Mouse (Mus musculus) adrenal gland, postnatal 36 days (tissue): Measurements from ENCODE around the gene Gpr155. TPM values are rescaled to one million over a fixed set of nuclear protein-coding genes. Genes with fewer than 3 reads are reported as not detected.

Experiments
- DNase-seq, 2 experiments: peaks; one replicate each; pipeline ENCODE4 v3.0.0; 2021; ENCODE audit warnings: mixed read lengths in 1 of 2
- total RNA-seq, 2 experiments: library from RNA; stranded (reverse); gene quantifications; 2 replicates each; pipeline ENCODE4 v1.2.3; 2021

Gpr155 gene
- total RNA-seq, 2 experiments from 2014 or later = 5.3 to 6.0 TPM

DNA sequence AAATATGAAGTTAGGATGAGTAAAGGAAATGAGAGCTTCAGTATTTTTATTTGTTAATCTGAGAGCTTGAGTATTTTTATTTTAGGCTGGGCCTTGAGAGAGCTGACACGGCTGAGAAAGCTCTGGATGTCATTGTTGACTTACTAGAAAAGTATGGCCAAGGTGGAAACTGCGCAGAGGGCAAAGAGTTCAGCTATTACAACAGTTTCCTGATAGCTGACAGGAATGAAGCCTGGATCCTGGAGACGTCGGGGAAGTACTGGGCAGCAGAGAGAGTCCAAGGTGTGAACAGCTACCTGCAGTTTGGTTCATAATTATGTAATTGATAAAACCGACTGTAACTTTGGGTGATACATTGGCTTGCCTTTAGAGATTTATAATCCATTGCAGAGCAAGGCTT lies 67.2 kb downstream of the Gpr155 start:
- DNase-seq = no peak

DNA sequence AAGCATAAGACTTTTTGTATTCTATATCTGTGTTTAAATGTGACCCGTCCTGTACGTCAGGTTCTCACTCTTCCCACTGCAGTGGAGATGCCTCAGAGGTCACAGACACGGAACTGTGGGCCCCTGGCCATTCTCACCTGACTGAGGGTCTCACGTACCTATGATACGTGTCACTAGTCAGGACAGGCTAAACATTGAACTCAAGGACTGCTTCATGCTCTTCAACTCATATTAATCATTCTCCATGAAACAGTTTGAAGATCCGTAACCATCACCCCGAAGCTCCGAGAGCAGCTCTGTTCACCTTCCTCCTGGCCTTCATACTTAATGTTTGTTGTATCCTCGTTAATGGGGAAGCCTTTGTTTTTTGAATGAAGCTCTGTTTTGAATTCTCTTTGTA lies 68.9 kb downstream of the Gpr155 start:
- DNase-seq = no peak

DNA sequence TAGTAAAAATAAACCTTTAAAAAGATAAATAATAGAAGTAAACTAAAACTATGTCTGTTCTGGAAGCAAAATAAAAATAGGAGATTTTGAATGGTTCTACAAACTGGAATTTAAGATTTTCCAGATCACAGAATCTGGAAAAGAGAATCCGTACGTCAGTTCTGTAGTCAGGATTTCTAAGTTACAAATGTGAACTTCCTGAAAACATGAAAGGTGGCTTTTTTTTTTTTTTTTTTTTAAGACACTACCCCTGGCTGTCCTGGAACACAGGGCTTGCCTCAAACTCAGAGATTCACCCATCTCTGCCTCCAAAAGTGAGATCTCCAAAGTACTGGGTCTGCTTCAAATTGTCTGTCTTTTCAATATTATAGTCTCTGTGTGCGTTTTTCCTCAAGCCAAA lies 72.1 kb downstream of the Gpr155 start:
- no peak for DNase-seq

DNA sequence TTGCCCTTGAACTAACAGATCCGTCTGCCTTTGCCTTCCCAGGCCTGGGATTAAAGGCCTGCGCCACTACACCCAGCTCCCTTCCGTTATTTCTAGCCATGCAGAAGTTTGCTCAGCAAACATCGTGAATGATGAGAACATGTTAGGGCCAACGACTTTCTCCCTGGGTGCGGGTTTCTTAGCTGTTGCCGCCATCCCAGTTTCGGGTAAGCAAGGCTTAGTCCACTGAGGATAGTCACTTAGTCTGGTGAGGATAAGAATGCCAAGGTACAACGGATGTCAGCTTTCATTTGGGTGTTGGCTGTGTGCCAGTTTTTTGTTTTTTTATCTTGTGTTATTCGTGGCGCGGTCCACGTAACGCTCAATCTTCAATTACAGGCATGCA lies 73.3 kb downstream of the Gpr155 start:
- peak; percentile 29 to 36 for DNase-seq

DNA sequence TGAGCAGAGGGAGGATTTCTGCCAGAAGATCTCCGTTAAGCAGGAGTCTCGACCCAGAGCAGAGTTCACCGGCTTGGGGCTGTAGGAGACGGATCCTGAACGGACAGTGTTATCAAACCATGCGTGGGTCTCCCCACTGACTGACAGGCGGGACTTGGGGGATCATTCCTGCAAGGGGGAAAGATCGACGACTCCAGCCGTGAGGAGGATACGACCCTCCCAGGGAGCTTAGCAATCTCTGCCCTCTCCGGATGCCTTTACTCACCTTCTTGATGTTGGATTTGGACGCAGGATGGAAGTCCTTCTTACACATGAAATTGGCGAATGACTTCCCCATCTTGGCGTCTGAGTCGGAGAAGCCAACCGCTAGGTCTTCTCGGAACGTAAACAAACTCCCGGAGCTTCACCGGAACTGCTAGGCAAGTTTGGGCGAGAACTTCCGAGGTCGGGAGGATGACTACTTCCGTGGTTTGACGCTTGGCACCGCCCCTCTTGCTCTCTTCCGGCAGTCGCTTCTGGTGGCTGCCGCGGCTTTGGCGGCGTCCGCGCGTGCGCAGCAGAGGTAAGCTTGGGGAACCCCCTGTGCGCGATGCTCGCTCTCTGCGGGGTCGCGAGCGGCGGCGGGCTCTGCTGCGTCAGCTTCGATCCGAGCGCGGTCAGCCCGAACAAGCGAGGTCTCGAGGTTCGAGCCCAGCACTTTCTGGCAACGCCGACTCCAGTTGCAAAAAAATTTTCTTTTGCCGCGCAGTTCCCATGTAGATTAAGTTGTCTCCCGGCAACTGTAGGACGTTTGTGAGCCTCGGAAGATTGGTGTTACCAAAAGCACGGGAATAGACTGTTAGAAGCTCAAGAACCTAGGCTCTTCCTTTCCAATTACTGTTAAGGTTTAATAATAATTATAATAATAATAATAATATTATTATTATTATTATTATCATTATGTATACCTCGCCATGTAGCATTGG lies 73.9 kb downstream of the Gpr155 start, which contains the start of the genes Scrn3 and Cir1:
Scrn3 (plus strand) TSS at position 450 of the 965 bp plus-strand sequence.
Cir1 (minus strand) TSS at position 550 of the 965 bp plus-strand sequence.
- peak; percentile 95 to 97 for DNase-seq

DNA sequence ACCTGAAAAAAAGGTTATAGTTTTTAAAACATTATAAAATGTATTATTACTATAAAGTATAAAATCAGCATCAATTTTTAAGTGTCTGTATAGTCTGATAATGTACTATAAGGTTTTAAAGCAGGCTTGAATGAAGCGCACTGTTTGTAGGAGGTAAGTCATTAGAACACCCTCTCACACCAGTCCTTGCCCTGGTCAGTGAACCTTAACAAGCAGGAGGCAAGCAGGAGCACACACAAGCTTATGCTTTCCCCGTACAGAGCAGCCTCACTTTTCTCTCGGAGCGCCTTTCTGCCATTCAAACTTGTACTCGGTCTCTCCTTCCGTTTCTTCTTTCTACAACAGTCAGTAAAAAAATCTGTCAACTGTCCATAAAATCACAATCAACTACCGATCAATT lies 80.4 kb downstream of the Gpr155 start:
- no peak for DNase-seq

DNA sequence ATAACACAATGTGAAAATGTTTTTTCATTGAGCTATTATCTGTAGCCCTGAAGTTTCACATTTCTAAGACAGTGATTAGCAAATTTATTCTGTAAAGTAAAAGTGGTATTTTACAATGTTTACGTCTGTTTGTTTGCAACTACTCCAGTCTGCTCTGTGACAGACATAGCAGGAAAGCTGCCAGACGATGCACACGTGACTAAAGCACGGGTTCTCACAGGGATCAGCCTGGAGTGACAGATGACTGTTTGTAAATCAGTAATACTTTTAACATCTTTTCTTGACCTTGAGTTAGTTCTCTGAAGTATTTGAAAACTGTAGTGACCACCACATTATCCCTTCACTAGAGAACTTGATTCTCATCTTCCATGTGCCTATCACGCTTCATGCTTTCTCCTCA lies 81.9 kb downstream of the Gpr155 start:
- DNase-seq = no peak

DNA sequence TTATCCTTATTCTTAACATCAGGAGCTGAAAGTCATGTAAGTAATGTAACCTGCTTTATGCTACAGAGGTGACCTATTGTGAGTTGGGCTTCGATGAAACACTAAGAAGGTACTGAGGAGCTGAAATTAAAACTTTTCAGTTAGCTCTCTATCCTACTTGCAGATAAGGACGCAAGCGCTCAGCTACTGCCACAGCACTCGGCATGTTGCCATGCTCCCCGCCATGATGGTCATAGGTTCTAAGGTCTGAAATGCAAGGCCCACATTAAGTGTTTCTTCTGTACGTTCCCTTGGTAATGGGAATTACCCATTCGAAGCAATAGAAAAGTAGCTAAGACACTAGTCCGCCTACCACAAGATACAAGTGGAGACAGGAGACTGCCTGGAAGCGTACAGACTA lies 83.7 kb downstream of the Gpr155 start:
- DNase-seq = no peak

DNA sequence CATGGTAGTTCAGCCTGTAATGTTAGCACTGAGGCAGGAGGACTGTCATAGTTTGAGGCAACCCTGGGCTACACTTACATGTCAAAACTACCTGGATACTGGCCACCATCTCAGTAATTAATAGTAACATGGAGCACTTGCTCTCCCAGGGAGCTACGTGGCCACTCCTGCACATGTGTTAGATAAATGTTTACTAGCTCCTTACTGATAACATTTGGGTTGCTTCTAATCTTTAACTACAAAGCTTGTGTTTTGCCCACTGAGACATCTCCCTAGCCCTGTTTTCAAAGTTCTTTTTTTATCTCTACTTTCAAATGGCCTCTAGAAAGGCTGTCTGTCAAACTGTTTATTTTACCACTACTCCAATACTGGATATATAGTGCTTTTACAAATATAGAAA lies 84.4 kb downstream of the Gpr155 start:
- no peak for DNase-seq

DNA sequence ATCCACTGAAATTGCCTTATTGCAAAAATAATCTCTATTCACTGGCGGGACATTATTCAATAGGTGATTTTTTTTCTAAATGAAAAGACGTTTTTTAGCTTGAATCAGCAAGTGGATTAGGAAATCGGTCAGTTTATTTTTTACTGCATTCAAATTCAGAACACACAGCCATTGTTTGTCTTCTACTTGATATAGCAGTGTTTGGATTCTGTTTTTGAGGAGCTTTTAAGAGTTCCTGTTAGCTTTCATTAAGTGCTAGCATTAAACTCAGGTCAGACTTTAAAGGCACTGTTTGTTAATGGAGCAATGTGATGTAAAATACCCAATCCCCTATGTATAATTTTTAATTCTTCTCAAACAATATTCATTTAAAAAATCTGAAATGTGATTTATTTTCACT lies 87.5 kb downstream of the Gpr155 start:
- no peak for DNase-seq

DNA sequence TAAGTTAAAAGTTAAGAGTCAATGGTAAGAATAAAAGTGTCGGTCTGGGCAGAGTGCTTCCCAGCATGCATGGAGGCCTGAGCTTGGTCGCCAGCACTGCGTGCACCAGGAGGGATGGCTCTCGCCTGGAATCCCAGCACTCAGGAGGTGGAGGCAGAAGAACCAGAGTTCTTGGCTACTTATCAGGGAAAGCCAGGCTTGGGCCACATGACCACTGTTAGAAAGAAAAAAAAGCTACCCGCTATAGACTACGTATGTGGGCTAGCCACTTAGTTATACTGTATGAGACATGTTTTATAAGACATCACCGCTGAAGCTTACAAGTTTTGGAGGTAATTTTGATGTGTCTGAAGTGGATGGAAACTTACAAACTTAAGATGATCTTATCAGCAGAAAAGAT lies 88.2 kb downstream of the Gpr155 start:
- no peak for DNase-seq

DNA sequence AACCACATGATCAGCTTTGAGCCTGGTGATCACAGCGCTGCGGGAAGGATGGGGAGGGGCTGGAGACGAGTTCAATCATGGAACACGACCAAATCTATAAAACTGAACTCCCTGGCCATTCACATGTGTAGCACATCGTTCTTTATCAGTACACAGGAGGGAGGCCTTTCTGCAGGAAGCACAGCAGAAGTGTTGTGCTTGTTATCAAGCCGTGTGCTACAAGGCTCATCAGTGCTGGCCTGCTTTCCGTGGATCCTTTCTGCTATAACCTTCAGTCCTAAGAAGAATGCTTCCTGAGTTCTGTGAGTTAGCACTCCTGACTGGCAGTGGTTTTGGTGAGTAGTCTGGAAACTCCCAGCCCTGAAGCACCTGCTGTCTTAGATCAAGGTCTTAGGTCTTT lies 91.3 kb downstream of the Gpr155 start:
- no peak for DNase-seq

Other genes with a start within 250 kb of the Gpr155 start
- 10 to 100 TPM; 52.4 to 57.9 TPM for gene Ola1, start 167.6 kb downstream of the Gpr155 start, total RNA-seq
- not detected for gene Sp9, start 114.6 kb downstream of the Gpr155 start, total RNA-seq
- 10 to 100 TPM; 18.8 to 26.8 TPM for gene Scrn3, start 74.0 kb downstream of the Gpr155 start, total RNA-seq
- gene Cir1, start 73.9 kb downstream of the Gpr155 start, total RNA-seq = 10 to 100 TPM; 15.7 to 21.3 TPM
- 10 to 100 TPM; 13.3 to 19.6 TPM for gene Wipf1, start 143.2 kb upstream of the Gpr155 start, total RNA-seq
- gene Chrna1, start 193.8 kb upstream of the Gpr155 start, total RNA-seq = not detected